ENCODE assay signal across 22 mouse cellular contexts in the genomic region with DNA sequence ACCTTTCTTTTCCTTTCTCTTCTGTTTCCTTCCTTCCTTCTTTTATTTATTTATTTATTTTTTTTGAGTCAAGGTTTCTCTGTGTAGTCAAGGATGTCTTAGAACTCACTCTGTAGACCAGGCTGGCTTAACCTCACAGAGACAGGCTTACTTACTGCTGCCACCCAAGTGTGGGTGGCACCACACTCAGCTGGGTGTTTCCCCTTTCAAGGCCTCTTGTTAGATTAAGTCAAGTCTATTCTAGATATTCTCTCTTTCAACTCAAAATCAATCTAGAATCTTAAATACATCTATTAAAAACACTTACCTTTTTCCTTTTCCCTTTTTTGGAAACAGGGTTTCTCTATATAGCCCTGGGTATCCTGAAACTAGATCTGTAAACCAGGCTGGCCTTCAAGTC. TPM values are rescaled to one million over a fixed set of nuclear protein-coding genes. Genes with fewer than 3 reads are reported as not detected.
A peak's percentile ranks its signal among the peaks of the same experiment; 100 is the strongest.
DNase-seq lines count a peak whose midpoint lies in the region; TF ChIP-seq lines count a peak whose summit lies in the region.
"Had no signal": no experiment of that assay in that cellular context is flagged by ENCODE, and none has a peak within 500 bp of the region (broad histone marks: within the 10 kb centered on the region; RNA-seq: fewer than 3 reads in every experiment).

No protein-coding gene starts in this region.

- H3K9me3 ChIP-seq in MEL (replicated peaks; ENCODE audit: insufficient read depth, low read length), result no peaks in the 10 kb centered on the region

- H3K36me3 ChIP-seq in spleen, adult 2 months (ENCODE audit: control insufficient read depth, insufficient read depth, low read length), result 0 out of 2 replicates have a peak, but pooled peaks cover under 1% of the 10 kb centered on the region
- H3K36me3 ChIP-seq in MEL (ENCODE audit: control insufficient read depth in 1 of 2, insufficient read depth in 2 of 2, low read length in 2 of 2), result peaks cover 0 to 22% of the 10 kb centered on the region in 2 experiments; a peak in 2 of 4 replicates
- H3K36me3 ChIP-seq: heart, embryonic 15.5 days had no signal

- no peak for TF ChIP-seq CTCF in spleen, adult 2 months (IDR thresholded peaks at IDR 0.05; ENCODE audit: extremely low read depth, insufficient read depth, insufficient read length, insufficient replicate concordance)
- TF ChIP-seq CTCF in MEL (IDR thresholded peaks at IDR 0.05 in 2 of 3, conservative IDR thresholded peaks at IDR 0.05 in 1 of 3; ENCODE audit: control insufficient read depth in 1 of 3, insufficient read depth in 1 of 3, low read depth in 2 of 3, low read length in 3 of 3, poor library complexity in 1 of 3, severe bottlenecking in 1 of 3), result no peak
- TF ChIP-seq CTCF in lung, adult 2 months (IDR thresholded peaks at IDR 0.05; ENCODE audit: insufficient read depth, low read length), result no peak

- H3K4me1 ChIP-seq in spleen, adult 2 months (ENCODE audit: control insufficient read depth, insufficient read depth, insufficient read length), result peaks cover 16% of the 10 kb centered on the region; the same call in 1 of the 2 replicates
- peaks cover 17% of the 10 kb centered on the region in 2 experiments for H3K4me1 ChIP-seq in MEL (ENCODE audit: control insufficient read depth in 1 of 2, insufficient read depth in 2 of 2, low read length in 2 of 2)
- peaks cover 12% of the 10 kb centered on the region for H3K4me1 ChIP-seq in lung, adult 2 months (ENCODE audit: control insufficient read depth, insufficient read depth, low read length)
- H3K4me1 ChIP-seq: embryonic facial prominence, embryonic 10.5 days; hindbrain, embryonic 10.5 days had no signal

- TF ChIP-seq EP300 in MEL (IDR thresholded peaks at IDR 0.05; ENCODE audit: low read depth in 1 of 2, low read length in 2 of 2), result no peak

- no peaks in the 10 kb centered on the region for H3K27me3 ChIP-seq in spleen, adult 2 months (ENCODE audit: control insufficient read depth, insufficient read depth, low read length)
- no peaks in the 10 kb centered on the region for H3K27me3 ChIP-seq in MEL (ENCODE audit: control insufficient read depth in 1 of 2, insufficient read depth in 2 of 2, low read length in 2 of 2)
- H3K27me3 ChIP-seq: forebrain, embryonic 13.5 days; heart, embryonic 15.5 days; megakaryocyte, embryonic 14.5 days had no signal

- TF ChIP-seq RAD21 in MEL (IDR thresholded peaks at IDR 0.05; ENCODE audit: low read depth, low read length), result no peak

- H3K9ac ChIP-seq in MEL (ENCODE audit: control insufficient read depth, low read depth, low read length, poor library complexity, severe bottlenecking), result no peak overlapping the region
- H3K9ac ChIP-seq: forebrain, embryonic 13.5 days; heart, embryonic 15.5 days had no signal

- peaks cover 17% of the 10 kb centered on the region for H3K79me2 ChIP-seq in MEL (ENCODE audit: control insufficient read depth, insufficient read depth, low read length, poor library complexity)

- peak overlapping the region; percentile 63; the same call in 1 of the 2 replicates for H3K27ac ChIP-seq in spleen, adult 2 months (ENCODE audit: insufficient read depth, low read length)
- no peak overlapping the region; the same call in 1 of the 2 replicates for H3K27ac ChIP-seq in MEL (ENCODE audit: control insufficient read depth, low read depth, low read length)
- H3K27ac ChIP-seq: embryonic facial prominence, embryonic 10.5 days; forebrain, embryonic 13.5 days; kidney, postnatal 0 days had no signal

- DNase-seq in spleen, adult 2 months (ENCODE audit: low read depth in 1 of 2, low spot score in 2 of 2), result no peak
- no peak for DNase-seq in spleen, adult 18-20 months
- DNase-seq in MEL (ENCODE audit: low read depth, low spot score), result peak; percentile 42
- DNase-seq in induced T-regulatory cell, adult 2 months (ENCODE audit: low read depth), result peak; percentile 72
- peak; percentile 49 for DNase-seq in naive thymus-derived CD4-positive, alpha-beta T cell, adult 2 months (ENCODE audit: low read depth)
- DNase-seq in left cerebral cortex, adult 9 months (ENCODE audit: low spot score in 2 of 2), result no peak
- no peak for DNase-seq in lung, adult 2 months
- DNase-seq: adrenal gland, postnatal 36 days; cerebellum, adult 2 months; gastrocnemius, postnatal 14 days; heart, adult 2 months; kidney, adult 18-20 months; left cerebral cortex, postnatal 4 days; lung, postnatal 14 days; right cerebral cortex, postnatal 4 days; thymus, adult 2 months had no signal

- H3K4me3 ChIP-seq in spleen, adult 2 months (ENCODE audit: extremely low read depth, insufficient read depth, insufficient read length), result no peak overlapping the region
- H3K4me3 ChIP-seq in MEL (ENCODE audit: control insufficient read depth in 1 of 2, insufficient read depth in 1 of 2, low read depth in 2 of 2, low read length in 2 of 2), result no peak overlapping the region
- no peak overlapping the region for H3K4me3 ChIP-seq in lung, adult 2 months (replicated peaks; ENCODE audit: extremely low read depth, low read depth, low read length)
- H3K4me3 ChIP-seq: embryonic facial prominence, embryonic 10.5 days; forebrain, embryonic 13.5 days; heart, adult 2 months; heart, embryonic 15.5 days; hindbrain, embryonic 10.5 days; megakaryocyte, embryonic 14.5 days had no signal

- TF ChIP-seq POLR2A in spleen, adult 2 months (IDR thresholded peaks at IDR 0.05; ENCODE audit: low read depth, low read length), result no peak
- TF ChIP-seq POLR2A in MEL (IDR thresholded peaks at IDR 0.05; ENCODE audit: control insufficient read depth in 1 of 2, insufficient read depth in 1 of 2, low read depth in 1 of 2, low read length in 2 of 2, poor library complexity in 1 of 2), result no peak
- no peak for TF ChIP-seq POLR2A in lung, adult 2 months (IDR thresholded peaks at IDR 0.05; ENCODE audit: borderline replicate concordance, extremely low read depth, low read depth, low read length)

TF ChIP-seq in MEL, 35 proteins besides CTCF, POLR2A, EP300 and RAD21:
- no peak for TF ChIP-seq MEF2A (IDR thresholded peaks at IDR 0.05; ENCODE audit: extremely low read depth, insufficient replicate concordance, low read depth, low read length, poor library complexity, severe bottlenecking)

RNA-seq across cellular contexts. Expression of a gene that starts 11.3 kb away (rescaled TPM):
- 30.3 and 32.5 TPM in 2 replicates for polyA plus RNA-seq in spleen, adult 2 months (2012; rRNA removed)
- total RNA-seq in MEL (2012; rRNA removed), result 7.3 and 10.7 TPM in 2 replicates
- 10 to 100 TPM; 24.6 to 56.1 TPM for polyA plus RNA-seq in MEL (2012; ENCODE audit: insufficient read depth in 1 of 2, insufficient read length in 2 of 2, low read depth in 1 of 2, low replicate concordance in 2 of 2, missing spikeins in 1 of 2)
- 24.8 and 28.3 TPM in 2 replicates for polyA plus RNA-seq in lung, adult 2 months (2012; rRNA removed)

Comparison
In these comparisons a context has a peak if more than half of its experiments do, and no peak if none do; other contexts are left out.
1. DNase-seq: peak in MEL (single experiment), induced T-regulatory cell, adult 2 months (single experiment) and naive thymus-derived CD4-positive, alpha-beta T cell, adult 2 months (single experiment); none in spleen, adult 2 months (0 of 2), spleen, adult 18-20 months (0 of 2), left cerebral cortex, adult 9 months (0 of 2) and lung, adult 2 months (single experiment).